In the genomic region with DNA sequence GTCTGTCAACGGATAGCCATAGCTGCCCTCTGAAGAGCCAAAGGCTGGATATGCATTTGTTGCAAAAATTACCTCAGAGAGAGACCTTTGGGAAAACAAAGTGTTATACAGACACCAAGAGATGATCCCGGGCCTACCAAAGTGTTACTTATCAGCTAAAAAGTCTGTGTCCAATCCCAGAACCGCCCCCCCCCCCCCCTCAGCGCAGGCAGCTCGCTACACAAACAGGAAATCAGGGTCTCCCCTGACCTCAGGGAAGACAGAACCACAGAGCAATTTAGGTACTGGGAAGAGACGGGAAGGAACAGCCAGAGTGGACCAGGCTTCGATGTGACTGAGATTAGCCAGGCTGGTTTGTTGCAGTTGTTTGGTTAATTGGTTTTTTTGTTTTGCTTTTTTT, we compare ENCODE assay signal across 10 mouse cellular contexts. TPM values are rescaled to one million over a fixed set of nuclear protein-coding genes. Genes with fewer than 3 reads are reported as not detected.
DNase-seq lines count a peak whose midpoint lies in the region; ATAC-seq and TF ChIP-seq lines count a peak whose summit lies in the region.
"Had no signal": no experiment of that assay in that cellular context is flagged by ENCODE, and none has a peak within 500 bp of the region (broad histone marks: within the 10 kb centered on the region; RNA-seq: fewer than 3 reads in every experiment).

No protein-coding gene starts in this region.

- peak overlapping the region; percentile 91 for H3K9ac ChIP-seq in hindbrain, embryonic 13.5 days
- no peak overlapping the region for H3K9ac ChIP-seq in hindbrain, embryonic 11.5 days (ENCODE audit: low read depth, low read length)
- H3K9ac ChIP-seq in embryonic facial prominence, embryonic 14.5 days (ENCODE audit: low read depth, low read length) = peak overlapping the region; percentile 93
- no peak overlapping the region for H3K9ac ChIP-seq in intestine, postnatal 0 days (ENCODE audit: low read depth, low read length)
- no peak overlapping the region for H3K9ac ChIP-seq in midbrain, embryonic 16.5 days (ENCODE audit: low read depth, low read length)

- ATAC-seq in hindbrain, embryonic 13.5 days (ENCODE audit: low FRiP score) = no peak
- ATAC-seq in hindbrain, embryonic 11.5 days (ENCODE audit: low FRiP score) = no peak
- ATAC-seq in embryonic facial prominence, embryonic 14.5 days (ENCODE audit: low read depth) = no peak
- ATAC-seq in intestine, postnatal 0 days = no peak
- no peak for ATAC-seq in midbrain, embryonic 16.5 days
- no peak for ATAC-seq in CD4-positive, CD25-positive, alpha-beta regulatory T cell, adult 4 months
- ATAC-seq: lung, postnatal 0 days had no signal

- DNase-seq in hindbrain, embryonic 11.5 days (ENCODE audit: low spot score) = no peak
- DNase-seq in embryonic facial prominence, embryonic 14.5 days (ENCODE audit: low spot score) = no peak
- no peak for DNase-seq in gastrocnemius, postnatal 4 days (ENCODE audit: low spot score in 2 of 2)
- no peak for DNase-seq in kidney, postnatal 14 days
- DNase-seq: adrenal gland, adult 8-10 months had no signal

- H3K9me3 ChIP-seq in hindbrain, embryonic 13.5 days = no peaks in the 10 kb centered on the region
- no peaks in the 10 kb centered on the region for H3K9me3 ChIP-seq in hindbrain, embryonic 11.5 days (ENCODE audit: control insufficient read depth, low read length)
- no peaks in the 10 kb centered on the region for H3K9me3 ChIP-seq in embryonic facial prominence, embryonic 14.5 days (ENCODE audit: control insufficient read depth, low read length)
- no peaks in the 10 kb centered on the region for H3K9me3 ChIP-seq in intestine, postnatal 0 days (ENCODE audit: control insufficient read depth)
- no peaks in the 10 kb centered on the region for H3K9me3 ChIP-seq in midbrain, embryonic 16.5 days (replicated peaks; ENCODE audit: control insufficient read depth, low read length, poor library complexity, severe bottlenecking)

- no peak overlapping the region for H3K4me3 ChIP-seq in hindbrain, embryonic 13.5 days
- H3K4me3 ChIP-seq in hindbrain, embryonic 11.5 days (ENCODE audit: low read depth, low read length) = no peak overlapping the region
- H3K4me3 ChIP-seq in embryonic facial prominence, embryonic 14.5 days (ENCODE audit: low read depth, low read length) = no peak overlapping the region
- H3K4me3 ChIP-seq in intestine, postnatal 0 days (ENCODE audit: low read depth, low read length) = no peak overlapping the region
- no peak overlapping the region for H3K4me3 ChIP-seq in midbrain, embryonic 16.5 days (ENCODE audit: low read depth, low read length)

- peaks cover 43% of the 10 kb centered on the region for H3K4me1 ChIP-seq in hindbrain, embryonic 13.5 days (replicated peaks)
- peaks cover 13% of the 10 kb centered on the region for H3K4me1 ChIP-seq in hindbrain, embryonic 11.5 days (replicated peaks; ENCODE audit: control insufficient read depth, insufficient read depth, low read length)
- H3K4me1 ChIP-seq in embryonic facial prominence, embryonic 14.5 days (ENCODE audit: control insufficient read depth, insufficient read depth, low read length) = peaks cover 27% of the 10 kb centered on the region
- peaks cover 19% of the 10 kb centered on the region for H3K4me1 ChIP-seq in intestine, postnatal 0 days (replicated peaks; ENCODE audit: control insufficient read depth, insufficient read depth, low read length)
- H3K4me1 ChIP-seq in midbrain, embryonic 16.5 days (ENCODE audit: control insufficient read depth, insufficient read depth, low read length) = peaks cover 21% of the 10 kb centered on the region

- TF ChIP-seq CTCF in intestine, postnatal 0 days (IDR thresholded peaks at IDR 0.05; ENCODE audit: low read depth) = no peak

- WGBS in hindbrain, embryonic 13.5 days = 54% methylated on average over 7 of the region's 7 CpGs
- WGBS in hindbrain, embryonic 11.5 days = 55% methylated on average over 7 of the region's 7 CpGs
- WGBS in embryonic facial prominence, embryonic 14.5 days = 30% methylated on average over 5 of the region's 7 CpGs
- 12% methylated on average over 7 of the region's 7 CpGs for WGBS in intestine, postnatal 0 days
- WGBS in midbrain, embryonic 16.5 days = 66% methylated on average over 7 of the region's 7 CpGs

- no peak overlapping the region for H3K27ac ChIP-seq in hindbrain, embryonic 13.5 days
- H3K27ac ChIP-seq in hindbrain, embryonic 11.5 days (ENCODE audit: low read depth, low read length) = no peak overlapping the region
- H3K27ac ChIP-seq in embryonic facial prominence, embryonic 14.5 days (replicated peaks; ENCODE audit: low read depth, low read length) = no peak overlapping the region; the same call in 1 of the 2 replicates
- no peak overlapping the region; the same call in 1 of the 2 replicates for H3K27ac ChIP-seq in intestine, postnatal 0 days (ENCODE audit: low read depth, low read length)
- H3K27ac ChIP-seq in midbrain, embryonic 16.5 days (ENCODE audit: low read length) = no peak overlapping the region

- peaks cover 11% of the 10 kb centered on the region for H3K36me3 ChIP-seq in hindbrain, embryonic 13.5 days
- H3K36me3 ChIP-seq in hindbrain, embryonic 11.5 days (ENCODE audit: control insufficient read depth, insufficient read depth, low read length) = no peaks in the 10 kb centered on the region
- peaks cover 21% of the 10 kb centered on the region for H3K36me3 ChIP-seq in embryonic facial prominence, embryonic 14.5 days (ENCODE audit: control insufficient read depth, insufficient read depth, low read length)
- peaks cover 8% of the 10 kb centered on the region for H3K36me3 ChIP-seq in intestine, postnatal 0 days (ENCODE audit: control insufficient read depth, insufficient read depth)
- peaks cover 6% of the 10 kb centered on the region; the same call in 1 of the 2 replicates for H3K36me3 ChIP-seq in midbrain, embryonic 16.5 days (ENCODE audit: control insufficient read depth, insufficient read depth, low read length)

- H3K4me2 ChIP-seq in hindbrain, embryonic 13.5 days = peak overlapping the region; percentile 84; the same call in 1 of the 2 replicates
- H3K4me2 ChIP-seq in hindbrain, embryonic 11.5 days (replicated peaks; ENCODE audit: low read depth, low read length) = no peak overlapping the region
- peak overlapping the region; percentile 82 for H3K4me2 ChIP-seq in embryonic facial prominence, embryonic 14.5 days (ENCODE audit: low read depth, low read length)
- peak overlapping the region; percentile 27; the same call in 1 of the 2 replicates for H3K4me2 ChIP-seq in intestine, postnatal 0 days (replicated peaks; ENCODE audit: low read depth)
- peak overlapping the region; percentile 0; the same call in 1 of the 2 replicates for H3K4me2 ChIP-seq in midbrain, embryonic 16.5 days (ENCODE audit: low read length)

- peaks cover 6% of the 10 kb centered on the region; the same call in 1 of the 2 replicates for H3K27me3 ChIP-seq in hindbrain, embryonic 13.5 days
- H3K27me3 ChIP-seq in hindbrain, embryonic 11.5 days (ENCODE audit: control insufficient read depth, insufficient read depth, low read length) = no peaks in the 10 kb centered on the region
- H3K27me3 ChIP-seq in embryonic facial prominence, embryonic 14.5 days (replicated peaks; ENCODE audit: control insufficient read depth, insufficient read depth, low read length) = no peaks in the 10 kb centered on the region
- no peaks in the 10 kb centered on the region for H3K27me3 ChIP-seq in intestine, postnatal 0 days (replicated peaks; ENCODE audit: control insufficient read depth, insufficient read depth, low read length)
- H3K27me3 ChIP-seq in midbrain, embryonic 16.5 days (ENCODE audit: control insufficient read depth, insufficient read depth, low read depth, low read length) = no peaks in the 10 kb centered on the region

RNA-seq across cellular contexts. Expression of gene Pfkl, which starts 2.7 kb away (rescaled TPM):
- polyA plus RNA-seq in hindbrain, embryonic 13.5 days (2015; fragmentation: Nextera tagmentation; extraction: Ambion mirVana) = 106 and 107 TPM in 2 replicates
- 85.5 and 114 TPM in 2 replicates for polyA plus RNA-seq in hindbrain, embryonic 11.5 days (2014; fragmentation: Nextera tagmentation; extraction: Ambion mirVana)
- polyA plus RNA-seq in embryonic facial prominence, embryonic 14.5 days (2014; fragmentation: Nextera tagmentation; extraction: Ambion mirVana) = 87.0 and 114 TPM in 2 replicates
- polyA plus RNA-seq in intestine, postnatal 0 days (2015; fragmentation: Nextera tagmentation; extraction: Ambion mirVana) = 42.3 and 51.1 TPM in 2 replicates
- 129 and 133 TPM in 2 replicates for polyA plus RNA-seq in midbrain, embryonic 16.5 days (2015; fragmentation: Nextera tagmentation; extraction: Ambion mirVana)
- 10 to 100 TPM; 17.0 to 21.0 TPM for total RNA-seq in gastrocnemius, postnatal 4 days (2021)
- polyA plus RNA-seq in CD4-positive, CD25-positive, alpha-beta regulatory T cell, adult 4 months (2017; shearing (Covaris generic)) = 100 to 1,000 TPM in 1 of 2 experiments, 10 to 100 TPM in 1; 60.6 to 118 TPM

RNA-seq across cellular contexts. Expression of gene 1810043G02Rik, which starts 28.9 kb away (rescaled TPM):
- 38.1 and 40.5 TPM in 2 replicates for polyA plus RNA-seq in hindbrain, embryonic 13.5 days (2015; fragmentation: Nextera tagmentation; extraction: Ambion mirVana)
- 33.2 and 37.1 TPM in 2 replicates for polyA plus RNA-seq in hindbrain, embryonic 11.5 days (2014; fragmentation: Nextera tagmentation; extraction: Ambion mirVana)
- 27.5 and 29.1 TPM in 2 replicates for polyA plus RNA-seq in embryonic facial prominence, embryonic 14.5 days (2014; fragmentation: Nextera tagmentation; extraction: Ambion mirVana)
- polyA plus RNA-seq in intestine, postnatal 0 days (2015; fragmentation: Nextera tagmentation; extraction: Ambion mirVana) = 8.5 and 8.6 TPM in 2 replicates
- polyA plus RNA-seq in midbrain, embryonic 16.5 days (2015; fragmentation: Nextera tagmentation; extraction: Ambion mirVana) = 47.9 and 48.1 TPM in 2 replicates
- total RNA-seq in gastrocnemius, postnatal 4 days (2021) = 10 to 100 TPM; 10.5 to 12.3 TPM
- 10 to 100 TPM in 1 of 2 experiments, 1 to 10 TPM in 1; 5.4 to 13.8 TPM for polyA plus RNA-seq in CD4-positive, CD25-positive, alpha-beta regulatory T cell, adult 4 months (2017; shearing (Covaris generic))

RNA-seq across cellular contexts. Expression of gene Dnmt3l, which starts 34.5 kb away (rescaled TPM):
- polyA plus RNA-seq in hindbrain, embryonic 13.5 days (2015; fragmentation: Nextera tagmentation; extraction: Ambion mirVana) = not detected in 2 replicates
- not detected in 2 replicates for polyA plus RNA-seq in hindbrain, embryonic 11.5 days (2014; fragmentation: Nextera tagmentation; extraction: Ambion mirVana)
- polyA plus RNA-seq in embryonic facial prominence, embryonic 14.5 days (2014; fragmentation: Nextera tagmentation; extraction: Ambion mirVana) = 0.25 TPM in 1 of 2 replicates, not detected in the other
- polyA plus RNA-seq in intestine, postnatal 0 days (2015; fragmentation: Nextera tagmentation; extraction: Ambion mirVana) = 0.14 and 0.31 TPM in 2 replicates
- not detected in 2 replicates for polyA plus RNA-seq in midbrain, embryonic 16.5 days (2015; fragmentation: Nextera tagmentation; extraction: Ambion mirVana)
- total RNA-seq in gastrocnemius, postnatal 4 days (2021) = not detected
- polyA plus RNA-seq in CD4-positive, CD25-positive, alpha-beta regulatory T cell, adult 4 months (2017; shearing (Covaris generic)) = not detected

RNA-seq across cellular contexts. Expression of gene Aire, which starts 36.2 kb away (rescaled TPM):
- polyA plus RNA-seq in hindbrain, embryonic 13.5 days (2015; fragmentation: Nextera tagmentation; extraction: Ambion mirVana) = 0.10 TPM in 1 of 2 replicates, not detected in the other
- 0.11 and 0.28 TPM in 2 replicates for polyA plus RNA-seq in hindbrain, embryonic 11.5 days (2014; fragmentation: Nextera tagmentation; extraction: Ambion mirVana)
- polyA plus RNA-seq in embryonic facial prominence, embryonic 14.5 days (2014; fragmentation: Nextera tagmentation; extraction: Ambion mirVana) = 0.24 TPM in 1 of 2 replicates, not detected in the other
- 0.04 TPM in 1 of 2 replicates, not detected in the other for polyA plus RNA-seq in intestine, postnatal 0 days (2015; fragmentation: Nextera tagmentation; extraction: Ambion mirVana)
- 0.11 and 0.19 TPM in 2 replicates for polyA plus RNA-seq in midbrain, embryonic 16.5 days (2015; fragmentation: Nextera tagmentation; extraction: Ambion mirVana)
- not detected for total RNA-seq in gastrocnemius, postnatal 4 days (2021)
- under 1 TPM in 1 of 2 experiments, not detected in 1; 0.33 TPM for polyA plus RNA-seq in CD4-positive, CD25-positive, alpha-beta regulatory T cell, adult 4 months (2017; shearing (Covaris generic))
- total RNA-seq: adrenal gland, adult 8-10 months had no signal
- polyA plus RNA-seq: lung, postnatal 0 days had no signal

RNA-seq across cellular contexts. Expression of gene Trpm2, which starts 36.8 kb away (rescaled TPM):
- polyA plus RNA-seq in hindbrain, embryonic 13.5 days (2015; fragmentation: Nextera tagmentation; extraction: Ambion mirVana) = 3.0 and 3.9 TPM in 2 replicates
- polyA plus RNA-seq in hindbrain, embryonic 11.5 days (2014; fragmentation: Nextera tagmentation; extraction: Ambion mirVana) = 0.56 and 1.4 TPM in 2 replicates
- 0.41 and 1.4 TPM in 2 replicates for polyA plus RNA-seq in embryonic facial prominence, embryonic 14.5 days (2014; fragmentation: Nextera tagmentation; extraction: Ambion mirVana)
- 0.66 and 1.1 TPM in 2 replicates for polyA plus RNA-seq in intestine, postnatal 0 days (2015; fragmentation: Nextera tagmentation; extraction: Ambion mirVana)
- 6.3 and 6.4 TPM in 2 replicates for polyA plus RNA-seq in midbrain, embryonic 16.5 days (2015; fragmentation: Nextera tagmentation; extraction: Ambion mirVana)
- total RNA-seq in gastrocnemius, postnatal 4 days (2021) = under 1 TPM; 0.32 to 0.88 TPM
- 1 to 10 TPM in 1 of 2 experiments, not detected in 1; 1.2 TPM for polyA plus RNA-seq in CD4-positive, CD25-positive, alpha-beta regulatory T cell, adult 4 months (2017; shearing (Covaris generic))

Comparison
In these comparisons a context has a peak if more than half of its experiments do, and no peak if none do; other contexts are left out.
1. H3K9ac ChIP-seq: peak in hindbrain, embryonic 13.5 days (single experiment) and embryonic facial prominence, embryonic 14.5 days (single experiment); none in hindbrain, embryonic 11.5 days (single experiment), intestine, postnatal 0 days (single experiment) and midbrain, embryonic 16.5 days (single experiment).